Mouse (Mus musculus) ES-E14 (cell line): ENCODE data around the gene Mief2.

Experiments used
- CHD2 ChIP-seq: IDR thresholded peaks from 2 replicates; pipeline ENCODE4 v1.6.1; 2014; ENCODE audit warnings: mild to moderate bottlenecking, low read depth, low read length, inconsistent platforms
- HCFC1 ChIP-seq: IDR thresholded peaks from 2 replicates; pipeline ENCODE4 v1.6.1; 2012; ENCODE audit warnings: low read length, inconsistent platforms, borderline replicate concordance; ENCODE audit not compliant: insufficient read depth
- MAFK ChIP-seq: IDR thresholded peaks from 2 replicates; pipeline ENCODE4 v1.6.1; 2014; ENCODE audit warnings: mild to moderate bottlenecking, low read depth, low read length, inconsistent platforms; ENCODE audit not compliant: insufficient read depth
- ZC3H11A ChIP-seq: IDR thresholded peaks from 2 replicates; pipeline ENCODE4 v1.6.1; 2012; ENCODE audit warnings: low read depth, mild to moderate bottlenecking, inconsistent platforms, low read length, borderline replicate concordance
- ZNF384 ChIP-seq: IDR thresholded peaks from 2 replicates; pipeline ENCODE4 v1.6.1; 2012; ENCODE audit warnings: low read depth, low read length, inconsistent platforms

DNA sequence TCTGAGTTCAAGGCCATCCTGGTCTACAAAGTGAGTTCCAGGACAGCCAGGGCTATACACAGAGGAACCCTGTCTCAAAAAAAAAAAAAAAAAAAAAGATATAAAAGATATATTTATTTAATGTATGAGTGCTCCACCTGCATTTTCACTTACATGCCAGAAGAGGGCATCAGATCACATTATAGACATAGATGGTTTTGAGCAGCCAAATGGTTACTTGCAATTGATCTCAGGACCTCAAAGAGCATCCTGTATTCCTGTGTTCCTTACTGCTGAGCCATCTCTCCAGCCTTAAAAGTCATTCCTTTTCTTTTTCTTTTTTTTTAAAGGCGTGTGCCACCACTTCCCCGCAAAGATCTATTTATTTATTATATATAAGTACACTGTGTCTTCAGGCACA lies 30.6 kb upstream of the Mief2 start:
- no peak for TF ChIP-seq HCFC1
- TF ChIP-seq MAFK: no peak
- TF ChIP-seq CHD2: no peak
- TF ChIP-seq ZNF384: 0 out of 2 replicates have a peak, but pooled peaks have one; percentile 8
- TF ChIP-seq ZC3H11A: no peak
